Mouse (Mus musculus): ENCODE measurements around the gene Klhl22.

Klhl22 gene

DNA sequence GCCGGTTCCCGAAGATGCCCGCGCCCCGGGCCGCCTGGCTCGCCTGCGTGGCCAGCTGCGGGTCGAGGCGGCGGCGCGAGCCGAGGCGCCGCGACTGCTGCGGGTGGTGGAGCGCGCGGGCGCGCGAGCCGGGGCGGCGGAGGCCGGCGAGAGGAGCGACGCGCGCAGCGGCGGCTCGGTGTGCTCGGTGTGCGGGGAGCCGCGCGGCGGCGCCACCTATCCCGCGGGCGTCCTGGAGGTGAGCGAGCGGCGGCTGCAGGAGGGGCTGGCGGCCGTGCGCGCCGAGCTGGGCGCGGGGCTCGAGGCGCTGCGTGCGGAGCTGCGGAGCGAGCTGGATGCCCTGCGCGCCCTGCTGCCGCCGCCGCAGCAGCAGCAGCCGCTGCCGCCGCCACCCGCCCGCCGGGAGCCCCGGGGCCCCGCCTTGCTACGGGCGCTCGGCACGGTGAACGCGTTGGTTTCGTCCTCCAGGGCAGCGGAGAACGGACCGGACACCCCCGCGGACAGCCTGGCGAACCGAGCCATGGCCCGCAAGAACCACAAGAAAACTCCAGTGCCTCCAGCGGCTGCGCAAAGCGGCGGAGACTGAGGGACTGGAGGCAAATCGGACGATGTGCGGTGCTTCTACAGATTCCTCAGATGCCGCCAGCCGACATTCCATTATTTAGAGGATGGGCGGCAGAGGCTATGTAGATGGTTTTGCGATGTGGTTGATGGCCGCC lies 74.4 kb downstream of the Klhl22 start:
- DNase-seq (ENCODE audit: low spot score in 2 of 2), result no peak

GRCm38 (mm10) chr16:17834543-17834942 lies 75.1 kb downstream of the Klhl22 start:
- no peak for DNase-seq (ENCODE audit: low spot score in 2 of 2)

DNA sequence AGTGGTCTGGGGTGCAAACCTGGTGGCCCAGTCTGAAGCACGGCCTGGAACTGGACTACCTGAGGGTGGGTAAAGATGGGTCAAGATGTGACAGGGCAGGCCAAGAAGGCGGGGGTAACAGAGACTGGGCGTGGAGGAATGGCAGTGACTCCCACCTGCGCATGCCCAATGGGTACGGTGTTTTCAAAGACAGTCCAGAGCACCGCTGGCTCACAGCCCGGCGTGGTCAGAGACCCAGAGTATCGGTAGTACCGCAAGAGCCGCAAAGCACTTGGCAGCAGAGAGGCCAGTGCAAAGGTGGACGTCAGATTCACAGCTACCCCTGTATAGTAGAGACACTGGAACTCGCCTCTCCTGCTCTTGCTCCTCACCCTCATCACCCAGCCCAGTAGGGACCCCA lies 76.1 kb downstream of the Klhl22 start:
- DNase-seq (ENCODE audit: low spot score in 2 of 2), result no peak

- DNase-seq (ENCODE audit: low spot score in 2 of 2), result no peak
Measured at GRCm38 (mm10) chr16:17838051-17838450, 78.6 kb downstream of the Klhl22 start, which contains the start of gene Car15. Gene Car15 (minus strand): TSS chr16:17838364.

DNA sequence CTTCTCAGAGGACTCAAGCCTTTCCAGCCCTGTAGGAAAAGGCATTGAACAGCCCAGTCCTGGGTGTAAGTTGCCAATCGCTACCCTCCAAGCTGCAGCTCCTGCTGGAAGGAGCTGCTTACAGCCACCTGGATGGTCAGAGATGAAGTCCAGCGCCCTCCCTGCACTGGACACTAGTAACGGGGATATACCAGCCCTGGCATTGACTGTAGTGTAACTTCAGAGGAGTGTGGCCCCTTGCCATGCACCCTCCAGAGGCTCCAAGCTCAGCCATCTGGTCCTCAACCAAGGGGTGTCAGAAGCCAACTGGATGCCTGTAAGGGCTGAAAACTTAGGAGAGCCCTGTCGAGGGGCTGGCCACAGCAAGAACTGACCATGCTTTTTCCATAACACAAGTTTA lies 80.6 kb downstream of the Klhl22 start:
- DNase-seq (ENCODE audit: low spot score in 2 of 2), result no peak

GRCm38 (mm10) chr16:17842437-17842836 lies 83.0 kb downstream of the Klhl22 start:
- DNase-seq (ENCODE audit: low spot score in 2 of 2), result no peak

All from natural killer cell, adult 2 months (primary cell).